Mouse (Mus musculus): ENCODE data around the gene Usp22. TPM values are rescaled to one million over a fixed set of nuclear protein-coding genes. Genes with fewer than 3 reads are reported as not detected.
A peak's percentile ranks its signal among the peaks of the same experiment; 100 is the strongest.

Gene Usp22
- polyA plus RNA-seq, 1 experiment from 2014 or later, result 92.5 TPM

- H3K36me3 ChIP-seq (ENCODE audit: control insufficient read depth, insufficient read depth, low read length), result no peaks in the 10 kb centered on the region
- H3K27me3 ChIP-seq (ENCODE audit: control insufficient read depth, insufficient read depth, low read length), result peaks cover 37% of the 10 kb centered on the region
- ATAC-seq (ENCODE audit: insufficient number of reproducible peaks, insufficient read depth, low FRiP score, low read depth), result no peak
- peak overlapping the region in 1 of 2 experiments; percentile 59; a peak in 2 of 4 replicates for H3K27ac ChIP-seq (replicated peaks in 1 of 2; ENCODE audit: control insufficient read depth in 1 of 2, insufficient read depth in 1 of 2, low read depth in 2 of 2, low read length in 2 of 2)
- 77% methylated on average over 10 of the region's 10 CpGs for WGBS
- no peaks in the 10 kb centered on the region for H3K9me3 ChIP-seq (ENCODE audit: control insufficient read depth, low read length)
- H3K4me1 ChIP-seq (ENCODE audit: control insufficient read depth in 2 of 2, insufficient read depth in 2 of 2, low read length in 2 of 2), result peaks cover 8 to 20% of the 10 kb centered on the region in 2 experiments
- peak overlapping the region; percentile 43; the same call in 1 of the 2 replicates for H3K9ac ChIP-seq (ENCODE audit: low read length)
- no peak overlapping the region for H3K4me3 ChIP-seq (ENCODE audit: control insufficient read depth in 1 of 2, insufficient read depth in 1 of 2, low read depth in 1 of 2, low read length in 2 of 2)
- no peak overlapping the region for H3K4me2 ChIP-seq (ENCODE audit: low read length)
Measured at GRCm38 (mm10) chr11:61208316-61208715, 33.5 kb upstream of the Usp22 start.

GRCm38 (mm10) chr11:61207487-61208246 lies 32.8 kb upstream of the Usp22 start, which contains the start of gene Aldh3a1:
Aldh3a1 (plus strand) TSS chr11:61207537.
- Histone ChIP-seq H3K9ac (ENCODE audit: low read length) (peak within 1 kb of the TSS; percentile 43), H3K4me1 (ENCODE audit: control insufficient read depth in 2 of 2, insufficient read depth in 2 of 2, low read length in 2 of 2) (peaks cover 8 to 20% of the 10 kb centered on the region in 2 experiments), H3K36me3 (ENCODE audit: control insufficient read depth, insufficient read depth, low read length) (no peaks in the 10 kb centered on the region), H3K27ac (replicated peaks in 1 of 2; ENCODE audit: control insufficient read depth in 1 of 2, insufficient read depth in 1 of 2, low read depth in 2 of 2, low read length in 2 of 2) (peak within 1 kb of the TSS; percentile 40 to 59; a peak in 3 of 4 replicates), H3K27me3 (ENCODE audit: control insufficient read depth, insufficient read depth, low read length) (peaks cover 31% of the 10 kb centered on the region), H3K4me2 (ENCODE audit: low read length) (peak within 1 kb of the TSS; percentile 2), H3K9me3 (ENCODE audit: control insufficient read depth, low read length) (no peaks in the 10 kb centered on the region), H3K4me3 (ENCODE audit: control insufficient read depth in 1 of 2, insufficient read depth in 1 of 2, low read depth in 1 of 2, low read length in 2 of 2) (no peak within 1 kb of the TSS)
- peak; percentile 70 for ATAC-seq (ENCODE audit: insufficient number of reproducible peaks, insufficient read depth, low FRiP score, low read depth)
- 40% methylated on average over 10 of the region's 10 CpGs for WGBS

GRCm38 (mm10) chr11:61206136-61206535 lies 31.3 kb upstream of the Usp22 start:
- ATAC-seq (ENCODE audit: insufficient number of reproducible peaks, insufficient read depth, low FRiP score, low read depth), result no peak
- Histone ChIP-seq H3K27ac (replicated peaks in 1 of 2; ENCODE audit: control insufficient read depth in 1 of 2, insufficient read depth in 1 of 2, low read depth in 2 of 2, low read length in 2 of 2) (no peak overlapping the region), H3K4me1 (ENCODE audit: control insufficient read depth in 2 of 2, insufficient read depth in 2 of 2, low read length in 2 of 2) (peaks cover 8 to 20% of the 10 kb centered on the region in 2 experiments), H3K27me3 (ENCODE audit: control insufficient read depth, insufficient read depth, low read length) (peaks cover 15% of the 10 kb centered on the region), H3K9ac (ENCODE audit: low read length) (no peak overlapping the region), H3K36me3 (ENCODE audit: control insufficient read depth, insufficient read depth, low read length) (no peaks in the 10 kb centered on the region), H3K4me3 (ENCODE audit: control insufficient read depth in 1 of 2, insufficient read depth in 1 of 2, low read depth in 1 of 2, low read length in 2 of 2) (no peak overlapping the region), H3K4me2 (ENCODE audit: low read length) (no peak overlapping the region), H3K9me3 (ENCODE audit: control insufficient read depth, low read length) (no peaks in the 10 kb centered on the region)
- WGBS, result 98% methylated on average over 3 of the region's 3 CpGs

- Histone ChIP-seq H3K27ac (replicated peaks in 1 of 2; ENCODE audit: control insufficient read depth in 1 of 2, insufficient read depth in 1 of 2, low read depth in 2 of 2, low read length in 2 of 2) (no peak overlapping the region), H3K4me3 (ENCODE audit: control insufficient read depth in 1 of 2, insufficient read depth in 1 of 2, low read depth in 1 of 2, low read length in 2 of 2) (no peak overlapping the region), H3K9me3 (ENCODE audit: control insufficient read depth, low read length) (no peaks in the 10 kb centered on the region), H3K27me3 (ENCODE audit: control insufficient read depth, insufficient read depth, low read length) (peaks cover 11% of the 10 kb centered on the region; the same call in 1 of the 2 replicates), H3K9ac (ENCODE audit: low read length) (no peak overlapping the region), H3K4me2 (ENCODE audit: low read length) (no peak overlapping the region), H3K36me3 (ENCODE audit: control insufficient read depth, insufficient read depth, low read length) (no peaks in the 10 kb centered on the region), H3K4me1 (ENCODE audit: control insufficient read depth in 2 of 2, insufficient read depth in 2 of 2, low read length in 2 of 2) (peaks cover 8 to 20% of the 10 kb centered on the region in 2 experiments)
- ATAC-seq (ENCODE audit: insufficient number of reproducible peaks, insufficient read depth, low FRiP score, low read depth), result no peak
- 91% methylated on average over 9 of the region's 10 CpGs for WGBS
Measured at GRCm38 (mm10) chr11:61205167-61205950, 30.5 kb upstream of the Usp22 start.

- H3K36me3 ChIP-seq (ENCODE audit: control insufficient read depth, insufficient read depth, low read length), result no peaks in the 10 kb centered on the region
- no peak overlapping the region for H3K9ac ChIP-seq (ENCODE audit: low read length)
- ATAC-seq (ENCODE audit: insufficient number of reproducible peaks, insufficient read depth, low FRiP score, low read depth), result no peak
- H3K9me3 ChIP-seq (ENCODE audit: control insufficient read depth, low read length), result no peaks in the 10 kb centered on the region
- no peak overlapping the region for H3K27ac ChIP-seq (replicated peaks in 1 of 2; ENCODE audit: control insufficient read depth in 1 of 2, insufficient read depth in 1 of 2, low read depth in 2 of 2, low read length in 2 of 2)
- no peak overlapping the region for H3K4me3 ChIP-seq (ENCODE audit: control insufficient read depth in 1 of 2, insufficient read depth in 1 of 2, low read depth in 1 of 2, low read length in 2 of 2)
- H3K27me3 ChIP-seq (ENCODE audit: control insufficient read depth, insufficient read depth, low read length), result no peaks in the 10 kb centered on the region
- H3K4me1 ChIP-seq (ENCODE audit: control insufficient read depth in 2 of 2, insufficient read depth in 2 of 2, low read length in 2 of 2), result peaks cover 3 to 13% of the 10 kb centered on the region in 2 experiments
- WGBS, result 77% methylated on average over 2 of the region's 2 CpGs
- H3K4me2 ChIP-seq (ENCODE audit: low read length), result no peak overlapping the region
Measured at GRCm38 (mm10) chr11:61202810-61203209, 28.0 kb upstream of the Usp22 start.

- Histone ChIP-seq H3K9me3 (ENCODE audit: control insufficient read depth, low read length) (no peaks in the 10 kb centered on the region), H3K27me3 (ENCODE audit: control insufficient read depth, insufficient read depth, low read length) (no peaks in the 10 kb centered on the region), H3K9ac (ENCODE audit: low read length) (no peak overlapping the region), H3K4me2 (ENCODE audit: low read length) (no peak overlapping the region), H3K36me3 (ENCODE audit: control insufficient read depth, insufficient read depth, low read length) (no peaks in the 10 kb centered on the region), H3K27ac (replicated peaks in 1 of 2; ENCODE audit: control insufficient read depth in 1 of 2, insufficient read depth in 1 of 2, low read depth in 2 of 2, low read length in 2 of 2) (no peak overlapping the region), H3K4me1 (ENCODE audit: control insufficient read depth in 2 of 2, insufficient read depth in 2 of 2, low read length in 2 of 2) (peaks cover 2 to 7% of the 10 kb centered on the region in 2 experiments; a peak in 3 of 4 replicates), H3K4me3 (ENCODE audit: control insufficient read depth in 1 of 2, insufficient read depth in 1 of 2, low read depth in 1 of 2, low read length in 2 of 2) (no peak overlapping the region)
- no peak for ATAC-seq (ENCODE audit: insufficient number of reproducible peaks, insufficient read depth, low FRiP score, low read depth)
- 69% methylated on average over 6 of the region's 6 CpGs for WGBS
Measured at GRCm38 (mm10) chr11:61202186-61202585, 27.3 kb upstream of the Usp22 start.

- no peak for ATAC-seq (ENCODE audit: insufficient number of reproducible peaks, insufficient read depth, low FRiP score, low read depth)
- Histone ChIP-seq H3K4me2 (ENCODE audit: low read length) (no peak overlapping the region), H3K27me3 (ENCODE audit: control insufficient read depth, insufficient read depth, low read length) (no peaks in the 10 kb centered on the region), H3K9ac (ENCODE audit: low read length) (no peak overlapping the region), H3K4me3 (ENCODE audit: control insufficient read depth in 1 of 2, insufficient read depth in 1 of 2, low read depth in 1 of 2, low read length in 2 of 2) (no peak overlapping the region), H3K36me3 (ENCODE audit: control insufficient read depth, insufficient read depth, low read length) (no peaks in the 10 kb centered on the region), H3K27ac (replicated peaks in 1 of 2; ENCODE audit: control insufficient read depth in 1 of 2, insufficient read depth in 1 of 2, low read depth in 2 of 2, low read length in 2 of 2) (no peak overlapping the region), H3K9me3 (ENCODE audit: control insufficient read depth, low read length) (no peaks in the 10 kb centered on the region), H3K4me1 (ENCODE audit: control insufficient read depth in 2 of 2, insufficient read depth in 2 of 2, low read length in 2 of 2) (peaks cover 0 to 3% of the 10 kb centered on the region in 2 experiments; a peak in 1 of 4 replicates)
- WGBS, result 57% methylated on average over 4 of the region's 4 CpGs
Measured at GRCm38 (mm10) chr11:61199620-61200362, 24.9 kb upstream of the Usp22 start.

Measured in heart, embryonic 14.5 days (tissue).